Mouse (Mus musculus) spleen, adult 2 months (tissue): ENCODE data around the gene Olfr157. TPM values are rescaled to one million over a fixed set of nuclear protein-coding genes. Genes with fewer than 3 reads are reported as not detected.
A peak's percentile ranks its signal among the peaks of the same experiment; 100 is the strongest.

Experiments
- DNase-seq, 2 experiments: peaks; one replicate each; pipeline versions ENCODE4 v3.0.0 to v3.0.0-alpha.2; 2012 to 2021; ENCODE audit warnings: low spot score in 2 of 2, low read depth in 1 of 2
- H3K27ac ChIP-seq: fragments of 200-500 bp; 2 replicates; pipeline ENCODE4 v1.5.1; 2012; ENCODE audit warnings: low read length, inconsistent platforms; ENCODE audit not compliant: insufficient read depth
- H3K27me3 ChIP-seq: fragments of 200-500 bp; 2 replicates; pipeline ENCODE4 v1.6.1; 2012; ENCODE audit warnings: mild to moderate bottlenecking, moderate library complexity, low read length, inconsistent platforms; ENCODE audit not compliant: control insufficient read depth, insufficient read depth
- H3K36me3 ChIP-seq: fragments of 200-500 bp; 2 replicates; pipeline ENCODE4 v1.6.1; 2012; ENCODE audit warnings: mild to moderate bottlenecking, low read length, inconsistent platforms; ENCODE audit not compliant: control insufficient read depth, insufficient read depth
- H3K4me1 ChIP-seq: fragments of 200-500 bp; 2 replicates; pipeline ENCODE4 v1.6.1; 2011; ENCODE audit warnings: inconsistent platforms; ENCODE audit not compliant: control insufficient read depth, insufficient read depth, insufficient read length
- H3K4me3 ChIP-seq: fragments of 200-500 bp; 2 replicates; pipeline ENCODE4 v1.5.1; 2011; ENCODE audit warnings: mild to moderate bottlenecking, inconsistent platforms; ENCODE audit not compliant: insufficient read depth, insufficient read length; ENCODE audit errors: extremely low read depth
- CTCF ChIP-seq: fragments of 200-500 bp; IDR thresholded peaks from 2 replicates; pipeline ENCODE4 v1.5.1; 2011; ENCODE audit warnings: mild to moderate bottlenecking, inconsistent platforms; ENCODE audit not compliant: insufficient read depth, insufficient read length, insufficient replicate concordance; ENCODE audit errors: extremely low read depth
- POLR2A ChIP-seq: fragments of 200-500 bp; IDR thresholded peaks from 2 replicates; pipeline ENCODE4 v1.6.1; 2011; ENCODE audit warnings: low read depth, low read length, inconsistent platforms
- WGBS: fragments of 180-500 bp; shearing (Covaris S2); methylation state at CpG from one replicate; pipeline ENCODE4 v1.1.7; 2018; 5-methylcytosine and 5-hydroxymethylcytosine counted together
- polyA plus RNA-seq: library from polyadenylated mRNA; depleted of rRNA; stranded (reverse); fragments of >200 nt; gene quantifications from 2 replicates; pipeline ENCODE4 v1.2.3, GENCODE M21; 2012; rRNA removed

The Olfr157 gene
- not detected in 2 replicates for polyA plus RNA-seq

DNA sequence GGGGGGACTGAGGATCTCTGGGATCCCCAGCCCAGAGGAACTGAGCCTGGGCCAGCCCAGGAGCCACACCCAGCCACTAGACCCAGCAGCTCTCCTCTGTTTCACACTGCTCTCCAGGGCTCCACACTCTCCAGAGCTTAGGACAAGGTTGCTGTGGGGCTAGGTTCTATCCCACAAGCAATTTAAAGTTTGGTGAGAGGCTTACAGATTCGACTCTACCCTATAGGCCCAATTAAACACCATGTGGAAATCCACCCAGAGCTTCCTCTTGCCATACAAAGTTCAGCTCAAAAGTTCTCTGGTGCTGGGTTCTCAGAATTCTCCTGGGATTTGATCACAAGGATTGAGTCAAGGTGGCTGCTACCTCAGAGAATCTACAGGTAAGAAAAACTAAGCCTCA lies at the start of gene Olfr157:
TSS of gene Olfr157 (minus strand) at position 101 of the 400 bp plus-strand sequence.
- H3K36me3 ChIP-seq: no peaks in the 10 kb centered on the region
- TF ChIP-seq CTCF: no peak
- no peak for TF ChIP-seq POLR2A
- no peaks in the 10 kb centered on the region for H3K4me1 ChIP-seq
- DNase-seq: no peak
- H3K27me3 ChIP-seq: no peaks in the 10 kb centered on the region
- H3K4me3 ChIP-seq: no peak within 1 kb of the TSS
- WGBS: 72% methylated on average over 1 of the region's 1 CpGs
- H3K27ac ChIP-seq: no peak within 1 kb of the TSS

DNA sequence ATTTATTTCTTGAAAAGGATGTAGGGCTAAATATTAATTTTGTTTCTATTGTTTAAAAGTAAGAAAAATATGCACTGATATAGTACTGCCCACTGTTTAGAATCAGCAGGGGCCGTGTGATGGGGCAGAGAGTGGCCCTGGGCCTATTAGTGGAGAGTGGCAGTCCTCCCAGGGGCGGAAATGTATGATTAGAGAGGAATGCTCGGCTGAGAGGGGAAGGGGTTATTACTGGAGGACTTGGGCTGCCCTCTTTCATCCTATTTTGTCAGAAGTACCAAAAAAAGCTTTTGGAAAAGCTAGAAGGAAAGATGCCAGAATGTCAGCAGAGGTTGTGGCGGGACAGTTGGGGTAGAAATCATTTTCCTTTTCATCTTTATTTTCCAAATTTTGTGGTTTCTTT lies 44.2 kb upstream of the Olfr157 start:
- 80% methylated on average over 4 of the region's 4 CpGs for WGBS
- no peak for DNase-seq
- Histone ChIP-seq H3K4me3 (no peak overlapping the region), H3K36me3 (no peaks in the 10 kb centered on the region), H3K4me1 (no peaks in the 10 kb centered on the region), H3K27me3 (no peaks in the 10 kb centered on the region), H3K27ac (no peak overlapping the region)
- TF ChIP-seq POLR2A (no peak), CTCF (no peak)

DNA sequence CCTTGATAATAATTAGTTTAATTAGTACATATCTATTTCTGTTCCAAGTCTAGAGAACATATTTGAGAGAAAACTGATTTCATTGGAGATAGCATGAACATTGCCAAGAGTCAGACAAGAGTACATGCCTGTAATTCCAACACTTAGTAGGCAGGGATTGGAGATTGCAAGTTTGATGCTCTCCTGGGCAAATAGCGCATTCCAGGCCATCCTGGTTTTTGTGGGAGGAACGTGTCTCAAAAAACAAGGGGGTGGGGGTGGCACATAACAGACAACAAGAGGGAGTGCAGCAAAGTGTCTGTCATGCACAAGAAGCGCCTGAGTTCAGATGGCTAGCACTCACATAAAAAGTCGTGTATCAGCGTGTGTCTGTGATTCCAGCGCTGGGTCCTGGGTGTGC lies 39.6 kb upstream of the Olfr157 start:
- H3K36me3 ChIP-seq: no peaks in the 10 kb centered on the region
- no peak overlapping the region for H3K27ac ChIP-seq
- no peak for DNase-seq
- H3K4me1 ChIP-seq: 0 out of 2 replicates have a peak, but pooled peaks cover 2% of the 10 kb centered on the region
- H3K4me3 ChIP-seq: no peak overlapping the region
- WGBS: 90% methylated on average over 6 of the region's 6 CpGs
- TF ChIP-seq POLR2A (no peak), CTCF (no peak)
- H3K27me3 ChIP-seq: peaks cover 4% of the 10 kb centered on the region

DNA sequence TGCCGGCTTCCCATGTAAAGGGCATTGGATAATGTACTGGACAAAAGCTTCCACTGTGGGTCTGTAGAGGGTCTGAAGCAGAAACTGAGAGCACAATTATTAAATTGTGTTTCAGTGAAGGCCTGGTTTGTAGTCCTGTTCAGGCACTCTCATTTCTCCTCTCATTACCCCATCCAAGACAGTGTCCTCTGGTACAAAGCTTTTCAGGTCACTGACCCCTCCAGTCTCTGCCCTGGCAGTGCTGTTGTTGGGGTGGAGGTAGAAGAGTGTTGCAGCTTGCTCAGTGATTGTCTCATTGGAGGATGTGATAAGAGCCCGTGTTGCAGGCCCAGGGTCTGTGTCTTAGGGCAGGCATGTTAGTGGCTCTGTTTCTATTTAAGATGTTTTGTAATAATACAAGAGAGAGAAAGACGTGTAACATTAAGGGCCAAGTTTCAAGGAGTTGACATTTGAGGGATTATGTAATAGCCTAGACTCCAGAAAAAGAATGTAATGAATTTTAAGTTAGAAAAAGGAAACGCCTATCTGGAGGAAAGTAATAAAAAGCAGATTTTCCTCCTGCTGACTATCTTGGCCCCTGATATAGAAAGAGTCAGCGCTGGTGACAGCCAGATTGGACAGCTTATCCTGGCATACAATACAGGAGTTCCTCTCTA lies 38.2 kb upstream of the Olfr157 start:
- no peaks in the 10 kb centered on the region for H3K36me3 ChIP-seq
- WGBS: 78% methylated on average over 5 of the region's 5 CpGs
- peak overlapping the region; percentile 35; the same call in 1 of the 2 replicates for H3K27ac ChIP-seq
- DNase-seq: no peak
- 0 out of 2 replicates have a peak, but pooled peaks cover 2% of the 10 kb centered on the region for H3K4me1 ChIP-seq
- peaks cover 4% of the 10 kb centered on the region for H3K27me3 ChIP-seq
- no peak for TF ChIP-seq POLR2A
- no peak for TF ChIP-seq CTCF
- H3K4me3 ChIP-seq: no peak overlapping the region

DNA sequence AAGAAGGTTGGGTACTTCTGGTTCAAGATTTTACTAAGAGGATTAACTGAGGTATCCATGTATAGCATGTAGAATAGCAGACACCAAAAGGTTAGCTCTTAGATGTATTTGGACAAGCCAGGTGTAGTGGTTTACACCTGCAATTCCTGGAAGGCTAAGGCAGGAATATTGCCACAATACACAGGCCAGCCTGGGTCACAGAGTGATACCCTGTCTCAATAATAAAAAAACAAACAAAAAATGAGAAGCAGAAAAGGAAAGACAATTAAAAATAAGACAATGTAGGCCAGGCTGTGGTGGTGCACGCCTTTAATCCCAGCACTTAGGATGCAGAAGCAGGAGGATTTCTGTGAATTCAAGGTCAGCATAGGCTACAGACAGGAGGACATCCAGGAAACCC lies 37.2 kb upstream of the Olfr157 start:
- WGBS: 96% methylated on average over 1 of the region's 1 CpGs
- TF ChIP-seq CTCF (no peak), POLR2A (no peak)
- Histone ChIP-seq H3K27ac (no peak overlapping the region), H3K4me3 (no peak overlapping the region), H3K36me3 (no peaks in the 10 kb centered on the region), H3K27me3 (peaks cover 4% of the 10 kb centered on the region), H3K4me1 (0 out of 2 replicates have a peak, but pooled peaks cover 2% of the 10 kb centered on the region)
- no peak for DNase-seq

DNA sequence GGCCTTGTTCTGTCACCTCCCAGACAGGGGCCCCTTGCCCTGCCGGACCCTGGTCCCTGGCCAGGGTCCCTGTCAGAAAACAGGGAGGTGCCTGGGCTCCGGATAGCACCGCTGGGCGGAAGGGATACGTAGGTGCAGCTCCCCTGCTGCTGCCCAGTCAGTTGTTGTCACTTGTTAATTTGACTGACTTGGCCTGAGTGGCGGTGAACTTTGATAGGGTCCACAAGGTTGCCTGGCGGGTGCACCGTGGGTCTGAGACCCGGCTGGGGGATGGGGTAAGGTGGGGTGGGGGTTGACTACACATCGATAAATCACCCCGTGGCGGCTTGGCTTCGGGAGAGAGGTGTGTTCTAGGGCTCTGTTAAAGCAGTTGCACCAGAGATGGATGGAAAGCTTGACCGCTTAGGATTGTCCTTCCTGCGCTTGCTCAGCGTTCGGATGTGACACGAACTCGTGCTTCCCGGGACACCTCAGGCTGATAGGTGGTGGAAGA lies 36.0 kb upstream of the Olfr157 start:
- Histone ChIP-seq H3K36me3 (no peaks in the 10 kb centered on the region), H3K27me3 (peaks cover 4% of the 10 kb centered on the region), H3K27ac (no peak overlapping the region), H3K4me3 (peak overlapping the region; percentile 71), H3K4me1 (0 out of 2 replicates have a peak, but pooled peaks cover 2% of the 10 kb centered on the region)
- no peak for DNase-seq
- 3% methylated on average over 20 of the region's 20 CpGs for WGBS
- no peak for TF ChIP-seq CTCF
- no peak for TF ChIP-seq POLR2A
